Mouse (Mus musculus) mouse embryonic stem cell (cell line): ENCODE data around the gene Tmem40.

Source experiments
- in situ Hi-C, 2 experiments: fragments of 300-500 bp; cut with MboI; formaldehyde crosslinking; loops; 1 replicate in 1 of 2; 3 replicates in 1 of 2; pipeline ENCODE4 v1.14.3; 2019 to 2020; ENCODE audit warnings: low sequenced_read_pairs in 2 of 2, low pct_unique_long_range_greater_than_20kb in 1 of 2, mixed read lengths in 1 of 2; ENCODE audit not compliant: unreplicated experiment in 1 of 2

The Tmem40 gene

GRCm38 (mm10) chr6:115761995-115762756, at the start of gene Tmem40:
Gene Tmem40 (minus strand): TSS chr6:115762410.
- in situ Hi-C loops: loop anchor here in 1 of 2 experiments (10.0 kb wide), 1 partner anchor 147 kb away; no protein-coding TSS in a partner anchor

GRCm38 (mm10) chr6:115811606-115812005, 49.4 kb upstream of the Tmem40 start:
- in situ Hi-C loops: no loop called here

- in situ Hi-C loops: no loop called here
These were observed 46.5 kb upstream of the Tmem40 start, which contains the start of gene Rpl32 for GRCm38 (mm10) chr6:115808488-115809231. Gene Rpl32 (minus strand): TSS chr6:115808747.

GRCm38 (mm10) chr6:115808196-115808487, 45.9 kb upstream of the Tmem40 start:
- in situ Hi-C loops: no loop called here

GRCm38 (mm10) chr6:115807464-115808195, 45.4 kb upstream of the Tmem40 start:
- in situ Hi-C loops: no loop called here

- in situ Hi-C loops: no loop called here
These were observed 42.4 kb upstream of the Tmem40 start for GRCm38 (mm10) chr6:115804432-115805192.

- in situ Hi-C loops: no loop called here
These were observed 41.6 kb upstream of the Tmem40 start for GRCm38 (mm10) chr6:115803541-115804382.

- in situ Hi-C loops: no loop called here
These were observed 39.6 kb upstream of the Tmem40 start for GRCm38 (mm10) chr6:115801811-115802210.

GRCm38 (mm10) chr6:115792691-115793215, 30.5 kb upstream of the Tmem40 start:
- in situ Hi-C loops: no loop called here

- in situ Hi-C loops: no loop called here
These were observed 29.9 kb upstream of the Tmem40 start for GRCm38 (mm10) chr6:115791842-115792686.

GRCm38 (mm10) chr6:115791016-115791415, 28.8 kb upstream of the Tmem40 start:
- in situ Hi-C loops: no loop called here

GRCm38 (mm10) chr6:115782781-115783180, 20.6 kb upstream of the Tmem40 start:
- in situ Hi-C loops: loop anchor here in 1 of 2 experiments (10.0 kb wide), 1 partner anchor 158 kb away; no protein-coding TSS in a partner anchor

GRCm38 (mm10) chr6:115776363-115776762, 14.2 kb upstream of the Tmem40 start:
- in situ Hi-C loops: no loop called here

GRCm38 (mm10) chr6:115775838-115776237, 13.6 kb upstream of the Tmem40 start:
- in situ Hi-C loops: no loop called here

- in situ Hi-C loops: no loop called here
These were observed 12.3 kb upstream of the Tmem40 start, which contains the start of gene Cand2 for GRCm38 (mm10) chr6:115774501-115774921. Gene Cand2 (plus strand): TSS chr6:115774538.

GRCm38 (mm10) chr6:115773966-115774413, 11.8 kb upstream of the Tmem40 start:
- in situ Hi-C loops: no loop called here
